ENCODE assay signal across 8 mouse cellular contexts in genomic region chr5:115302190-115302589, GRCm38 (mm10). TPM values are rescaled to one million over a fixed set of nuclear protein-coding genes. Genes with fewer than 3 reads are reported as not detected.
DNase-seq lines count a peak whose midpoint lies in the region; ATAC-seq and TF ChIP-seq lines count a peak whose summit lies in the region.
"Not testable (repeated sequence)": the region's sequence is repeated elsewhere in the genome, so short reads cannot be mapped to it uniquely, and the experiment has no call there.

No protein-coding gene starts in this region.

- TF ChIP-seq EP300 in MEL (IDR thresholded peaks at IDR 0.05; ENCODE audit: low read depth in 1 of 2, low read length in 2 of 2): not testable (repeated sequence)

- peaks cover 20% of the 10 kb centered on the region for H3K79me2 ChIP-seq in MEL (ENCODE audit: control insufficient read depth, insufficient read depth, low read length, poor library complexity)

- not testable (repeated sequence) for TF ChIP-seq CTCF in MEL (IDR thresholded peaks at IDR 0.05 in 2 of 3, conservative IDR thresholded peaks at IDR 0.05 in 1 of 3; ENCODE audit: control insufficient read depth in 1 of 3, insufficient read depth in 1 of 3, low read depth in 2 of 3, low read length in 3 of 3, poor library complexity in 1 of 3, severe bottlenecking in 1 of 3); lung, embryonic 14.5 days (IDR thresholded peaks at IDR 0.05; ENCODE audit: low read depth)

- H3K9me3 ChIP-seq in MEL (replicated peaks; ENCODE audit: insufficient read depth, low read length); erythroblast, embryonic 14.5 days (ENCODE audit: control insufficient read depth, low read length); heart, embryonic 12.5 days (replicated peaks); hindbrain, embryonic 14.5 days (ENCODE audit: control insufficient read depth, low read length); liver, embryonic 11.5 days (ENCODE audit: control insufficient read depth, low read length); lung, embryonic 14.5 days (ENCODE audit: low read depth, low read length); midbrain, embryonic 16.5 days (replicated peaks; ENCODE audit: control insufficient read depth, low read length, poor library complexity, severe bottlenecking); stomach, embryonic 14.5 days (ENCODE audit: control insufficient read depth, low read depth, low read length): not testable (repeated sequence)

- H3K27me3 ChIP-seq in MEL (ENCODE audit: control insufficient read depth in 1 of 2, insufficient read depth in 2 of 2, low read length in 2 of 2); erythroblast, embryonic 14.5 days (ENCODE audit: control insufficient read depth); heart, embryonic 12.5 days (replicated peaks); hindbrain, embryonic 14.5 days (ENCODE audit: control insufficient read depth, insufficient read depth, low read length); liver, embryonic 11.5 days (replicated peaks; ENCODE audit: control insufficient read depth, insufficient read depth, low read length); lung, embryonic 14.5 days (ENCODE audit: insufficient read depth, low read length); midbrain, embryonic 16.5 days (ENCODE audit: control insufficient read depth, insufficient read depth, low read depth, low read length); stomach, embryonic 14.5 days (ENCODE audit: control insufficient read depth, insufficient read depth, low read length): not testable (repeated sequence)

- peak overlapping the region; percentile 85; the same call in 1 of the 2 replicates for H3K4me2 ChIP-seq in heart, embryonic 12.5 days
- peak overlapping the region; percentile 72 for H3K4me2 ChIP-seq in hindbrain, embryonic 14.5 days (replicated peaks)
- peak overlapping the region; percentile 94; the same call in 1 of the 2 replicates for H3K4me2 ChIP-seq in liver, embryonic 11.5 days
- peak overlapping the region; percentile 83 for H3K4me2 ChIP-seq in lung, embryonic 14.5 days
- H3K4me2 ChIP-seq in midbrain, embryonic 16.5 days (ENCODE audit: low read length): peak overlapping the region; percentile 82; the same call in 1 of the 2 replicates
- peak overlapping the region; percentile 58; the same call in 1 of the 2 replicates for H3K4me2 ChIP-seq in stomach, embryonic 14.5 days (replicated peaks; ENCODE audit: low read depth, low read length)

- H3K9ac ChIP-seq in MEL (ENCODE audit: control insufficient read depth, low read depth, low read length, poor library complexity, severe bottlenecking); heart, embryonic 12.5 days; liver, embryonic 11.5 days (ENCODE audit: low read depth, low read length); lung, embryonic 14.5 days; midbrain, embryonic 16.5 days (ENCODE audit: low read depth, low read length); stomach, embryonic 14.5 days (replicated peaks; ENCODE audit: low read depth, low read length): not testable (repeated sequence)
- peak overlapping the region; percentile 54; the same call in 1 of the 2 replicates for H3K9ac ChIP-seq in hindbrain, embryonic 14.5 days

- H3K4me3 ChIP-seq in MEL (ENCODE audit: control insufficient read depth in 1 of 2, insufficient read depth in 1 of 2, low read depth in 2 of 2, low read length in 2 of 2); heart, embryonic 12.5 days; liver, embryonic 11.5 days (ENCODE audit: low read depth, low read length); lung, embryonic 14.5 days (ENCODE audit: low read depth, low read length); midbrain, embryonic 16.5 days (ENCODE audit: low read depth, low read length); stomach, embryonic 14.5 days (ENCODE audit: low read depth, low read length): not testable (repeated sequence)
- H3K4me3 ChIP-seq in erythroblast, embryonic 14.5 days (replicated peaks): peak overlapping the region; percentile 85
- H3K4me3 ChIP-seq in hindbrain, embryonic 14.5 days (replicated peaks; ENCODE audit: low read length): peak overlapping the region; percentile 76

- H3K4me1 ChIP-seq in MEL (ENCODE audit: control insufficient read depth in 1 of 2, insufficient read depth in 2 of 2, low read length in 2 of 2): peaks cover 0 to 11% of the 10 kb centered on the region in 2 experiments; a peak in 2 of 4 replicates
- peaks cover 47% of the 10 kb centered on the region for H3K4me1 ChIP-seq in erythroblast, embryonic 14.5 days (ENCODE audit: control insufficient read depth)
- peaks cover 24% of the 10 kb centered on the region for H3K4me1 ChIP-seq in heart, embryonic 12.5 days (replicated peaks)
- H3K4me1 ChIP-seq in hindbrain, embryonic 14.5 days (replicated peaks; ENCODE audit: control insufficient read depth, insufficient read depth, low read length): peaks cover 19% of the 10 kb centered on the region
- peaks cover 27% of the 10 kb centered on the region for H3K4me1 ChIP-seq in liver, embryonic 11.5 days (replicated peaks; ENCODE audit: control insufficient read depth, insufficient read depth, low read length)
- H3K4me1 ChIP-seq in lung, embryonic 14.5 days (ENCODE audit: insufficient read depth): peaks cover 15% of the 10 kb centered on the region
- peaks cover 18% of the 10 kb centered on the region for H3K4me1 ChIP-seq in midbrain, embryonic 16.5 days (ENCODE audit: control insufficient read depth, insufficient read depth, low read length)
- peaks cover 14% of the 10 kb centered on the region; the same call in 1 of the 2 replicates for H3K4me1 ChIP-seq in stomach, embryonic 14.5 days (ENCODE audit: control insufficient read depth, insufficient read depth, low read length)

- DNase-seq in MEL (ENCODE audit: low read depth, low spot score); hindbrain, embryonic 14.5 days (ENCODE audit: low spot score); liver, embryonic 11.5 days (ENCODE audit: low spot score); lung, embryonic 14.5 days: not testable (repeated sequence)

- H3K36me3 ChIP-seq in MEL (ENCODE audit: control insufficient read depth in 1 of 2, insufficient read depth in 2 of 2, low read length in 2 of 2): peaks cover 10 to 13% of the 10 kb centered on the region in 2 experiments
- peaks cover 29% of the 10 kb centered on the region for H3K36me3 ChIP-seq in erythroblast, embryonic 14.5 days (ENCODE audit: control insufficient read depth)
- H3K36me3 ChIP-seq in heart, embryonic 12.5 days: peaks cover 21% of the 10 kb centered on the region
- H3K36me3 ChIP-seq in hindbrain, embryonic 14.5 days (replicated peaks; ENCODE audit: control insufficient read depth, insufficient read depth): peaks cover 20% of the 10 kb centered on the region
- H3K36me3 ChIP-seq in liver, embryonic 11.5 days (ENCODE audit: control insufficient read depth, insufficient read depth, low read length); midbrain, embryonic 16.5 days (ENCODE audit: control insufficient read depth, insufficient read depth, low read length): not testable (repeated sequence)
- H3K36me3 ChIP-seq in lung, embryonic 14.5 days (ENCODE audit: insufficient read depth): peaks cover 23% of the 10 kb centered on the region
- H3K36me3 ChIP-seq in stomach, embryonic 14.5 days (ENCODE audit: control insufficient read depth, insufficient read depth, low read length): peaks cover 16% of the 10 kb centered on the region

- ATAC-seq in heart, embryonic 12.5 days (ENCODE audit: insufficient number of reproducible peaks, low FRiP score); hindbrain, embryonic 14.5 days (ENCODE audit: low FRiP score); liver, embryonic 11.5 days (replicated peaks; ENCODE audit: low FRiP score); lung, embryonic 14.5 days (ENCODE audit: insufficient read depth); midbrain, embryonic 16.5 days; stomach, embryonic 14.5 days (ENCODE audit: insufficient number of reproducible peaks, insufficient read depth, low FRiP score, low read depth): not testable (repeated sequence)

- TF ChIP-seq RAD21 in MEL (IDR thresholded peaks at IDR 0.05; ENCODE audit: low read depth, low read length): not testable (repeated sequence)

- not testable (repeated sequence) for H3K27ac ChIP-seq in MEL (ENCODE audit: control insufficient read depth, low read depth, low read length); heart, embryonic 12.5 days (ENCODE audit: poor library complexity, severe bottlenecking); hindbrain, embryonic 14.5 days; liver, embryonic 11.5 days (ENCODE audit: low read depth, low read length); lung, embryonic 14.5 days (ENCODE audit: low read depth); midbrain, embryonic 16.5 days (ENCODE audit: low read length); stomach, embryonic 14.5 days (ENCODE audit: low read length)

- WGBS in heart, embryonic 12.5 days: 73% methylated on average over 6 of the region's 7 CpGs
- 76% methylated on average over 3 of the region's 7 CpGs for WGBS in hindbrain, embryonic 14.5 days
- WGBS in liver, embryonic 11.5 days: 75% methylated on average over 5 of the region's 7 CpGs
- 66% methylated on average over 3 of the region's 7 CpGs for WGBS in lung, embryonic 14.5 days
- WGBS in midbrain, embryonic 16.5 days: 85% methylated on average over 4 of the region's 7 CpGs
- WGBS in stomach, embryonic 14.5 days: 68% methylated on average over 3 of the region's 7 CpGs

- TF ChIP-seq POLR2A in MEL (IDR thresholded peaks at IDR 0.05; ENCODE audit: control insufficient read depth in 1 of 2, insufficient read depth in 1 of 2, low read depth in 1 of 2, low read length in 2 of 2, poor library complexity in 1 of 2): not testable (repeated sequence)

RNA-seq across cellular contexts. Expression of gene Dynll1, which starts 1.4 kb away (rescaled TPM):
- 714 and 736 TPM in 2 replicates for total RNA-seq in MEL (2012; rRNA removed)
- polyA plus RNA-seq in MEL (2012; ENCODE audit: insufficient read depth in 1 of 2, insufficient read length in 2 of 2, low read depth in 1 of 2, low replicate concordance in 2 of 2, missing spikeins in 1 of 2): 100 to 1,000 TPM; 561 to 740 TPM
- polyA plus RNA-seq in erythroblast, embryonic 14.5 days (2012): 85.2 and 91.7 TPM in 2 replicates
- polyA plus RNA-seq in heart, embryonic 12.5 days (2016; fragmentation: Nextera tagmentation; extraction: Ambion mirVana): 1,319 and 1,320 TPM in 2 replicates
- 1,269 and 1,310 TPM in 2 replicates for polyA plus RNA-seq in hindbrain, embryonic 14.5 days (2014; fragmentation: Nextera tagmentation; extraction: Ambion mirVana)
- 1,214 and 1,307 TPM in 2 replicates for polyA plus RNA-seq in liver, embryonic 11.5 days (2014; fragmentation: Nextera tagmentation; extraction: Ambion mirVana)
- polyA plus RNA-seq in lung, embryonic 14.5 days (2014; fragmentation: Nextera tagmentation; extraction: Ambion mirVana): 1,568 and 1,614 TPM in 2 replicates
- polyA plus RNA-seq in midbrain, embryonic 16.5 days (2015; fragmentation: Nextera tagmentation; extraction: Ambion mirVana): 1,084 and 1,126 TPM in 2 replicates
- polyA plus RNA-seq in stomach, embryonic 14.5 days (2014; fragmentation: Nextera tagmentation; extraction: Ambion mirVana): 1,629 and 1,647 TPM in 2 replicates

RNA-seq across cellular contexts. Expression of gene Coq5, which starts 22.7 kb away (rescaled TPM):
- 39.7 and 43.3 TPM in 2 replicates for total RNA-seq in MEL (2012; rRNA removed)
- polyA plus RNA-seq in MEL (2012; ENCODE audit: insufficient read depth in 1 of 2, insufficient read length in 2 of 2, low read depth in 1 of 2, low replicate concordance in 2 of 2, missing spikeins in 1 of 2): 10 to 100 TPM in 1 of 2 experiments, not detected in 1; 40.5 TPM
- polyA plus RNA-seq in erythroblast, embryonic 14.5 days (2012): 1.6 and 1.9 TPM in 2 replicates
- polyA plus RNA-seq in heart, embryonic 12.5 days (2016; fragmentation: Nextera tagmentation; extraction: Ambion mirVana): 76.0 and 79.9 TPM in 2 replicates
- 52.5 and 57.6 TPM in 2 replicates for polyA plus RNA-seq in hindbrain, embryonic 14.5 days (2014; fragmentation: Nextera tagmentation; extraction: Ambion mirVana)
- 62.7 and 67.9 TPM in 2 replicates for polyA plus RNA-seq in liver, embryonic 11.5 days (2014; fragmentation: Nextera tagmentation; extraction: Ambion mirVana)
- polyA plus RNA-seq in lung, embryonic 14.5 days (2014; fragmentation: Nextera tagmentation; extraction: Ambion mirVana): 39.2 and 40.7 TPM in 2 replicates
- 52.8 and 56.1 TPM in 2 replicates for polyA plus RNA-seq in midbrain, embryonic 16.5 days (2015; fragmentation: Nextera tagmentation; extraction: Ambion mirVana)
- 40.0 and 45.4 TPM in 2 replicates for polyA plus RNA-seq in stomach, embryonic 14.5 days (2014; fragmentation: Nextera tagmentation; extraction: Ambion mirVana)

RNA-seq across cellular contexts. Expression of gene Srsf9, which starts 24.8 kb away (rescaled TPM):
- total RNA-seq in MEL (2012; rRNA removed): 80.0 and 98.0 TPM in 2 replicates
- 100 to 1,000 TPM in 1 of 2 experiments, not detected in 1; 170 TPM for polyA plus RNA-seq in MEL (2012; ENCODE audit: insufficient read depth in 1 of 2, insufficient read length in 2 of 2, low read depth in 1 of 2, low replicate concordance in 2 of 2, missing spikeins in 1 of 2)
- 5.3 and 5.5 TPM in 2 replicates for polyA plus RNA-seq in erythroblast, embryonic 14.5 days (2012)
- polyA plus RNA-seq in heart, embryonic 12.5 days (2016; fragmentation: Nextera tagmentation; extraction: Ambion mirVana): 147 and 160 TPM in 2 replicates
- 140 and 145 TPM in 2 replicates for polyA plus RNA-seq in hindbrain, embryonic 14.5 days (2014; fragmentation: Nextera tagmentation; extraction: Ambion mirVana)
- polyA plus RNA-seq in liver, embryonic 11.5 days (2014; fragmentation: Nextera tagmentation; extraction: Ambion mirVana): 261 and 275 TPM in 2 replicates
- polyA plus RNA-seq in lung, embryonic 14.5 days (2014; fragmentation: Nextera tagmentation; extraction: Ambion mirVana): 286 and 291 TPM in 2 replicates
- 118 and 132 TPM in 2 replicates for polyA plus RNA-seq in midbrain, embryonic 16.5 days (2015; fragmentation: Nextera tagmentation; extraction: Ambion mirVana)
- 218 and 229 TPM in 2 replicates for polyA plus RNA-seq in stomach, embryonic 14.5 days (2014; fragmentation: Nextera tagmentation; extraction: Ambion mirVana)

RNA-seq across cellular contexts. Expression of gene Rnf10, which starts 29.5 kb away (rescaled TPM):
- total RNA-seq in MEL (2012; rRNA removed): 44.4 and 57.3 TPM in 2 replicates
- polyA plus RNA-seq in MEL (2012; ENCODE audit: insufficient read depth in 1 of 2, insufficient read length in 2 of 2, low read depth in 1 of 2, low replicate concordance in 2 of 2, missing spikeins in 1 of 2): 100 to 1,000 TPM; 165 to 254 TPM
- 97.3 and 107 TPM in 2 replicates for polyA plus RNA-seq in erythroblast, embryonic 14.5 days (2012)
- polyA plus RNA-seq in heart, embryonic 12.5 days (2016; fragmentation: Nextera tagmentation; extraction: Ambion mirVana): 152 and 175 TPM in 2 replicates
- 101 and 113 TPM in 2 replicates for polyA plus RNA-seq in hindbrain, embryonic 14.5 days (2014; fragmentation: Nextera tagmentation; extraction: Ambion mirVana)
- polyA plus RNA-seq in liver, embryonic 11.5 days (2014; fragmentation: Nextera tagmentation; extraction: Ambion mirVana): 72.2 and 76.8 TPM in 2 replicates
- polyA plus RNA-seq in lung, embryonic 14.5 days (2014; fragmentation: Nextera tagmentation; extraction: Ambion mirVana): 92.5 and 97.2 TPM in 2 replicates
- polyA plus RNA-seq in midbrain, embryonic 16.5 days (2015; fragmentation: Nextera tagmentation; extraction: Ambion mirVana): 172 and 176 TPM in 2 replicates
- 62.6 and 66.5 TPM in 2 replicates for polyA plus RNA-seq in stomach, embryonic 14.5 days (2014; fragmentation: Nextera tagmentation; extraction: Ambion mirVana)

RNA-seq across cellular contexts. Expression of gene Gatc, which starts 38.8 kb away (rescaled TPM):
- 6.3 and 6.5 TPM in 2 replicates for total RNA-seq in MEL (2012; rRNA removed)
- 10 to 100 TPM in 1 of 2 experiments, not detected in 1; 32.2 TPM for polyA plus RNA-seq in MEL (2012; ENCODE audit: insufficient read depth in 1 of 2, insufficient read length in 2 of 2, low read depth in 1 of 2, low replicate concordance in 2 of 2, missing spikeins in 1 of 2)
- 1.4 and 1.7 TPM in 2 replicates for polyA plus RNA-seq in erythroblast, embryonic 14.5 days (2012)
- 24.2 and 26.1 TPM in 2 replicates for polyA plus RNA-seq in heart, embryonic 12.5 days (2016; fragmentation: Nextera tagmentation; extraction: Ambion mirVana)
- polyA plus RNA-seq in hindbrain, embryonic 14.5 days (2014; fragmentation: Nextera tagmentation; extraction: Ambion mirVana): 41.8 and 42.2 TPM in 2 replicates
- 39.3 and 39.4 TPM in 2 replicates for polyA plus RNA-seq in liver, embryonic 11.5 days (2014; fragmentation: Nextera tagmentation; extraction: Ambion mirVana)
- polyA plus RNA-seq in lung, embryonic 14.5 days (2014; fragmentation: Nextera tagmentation; extraction: Ambion mirVana): 35.0 and 37.5 TPM in 2 replicates
- polyA plus RNA-seq in midbrain, embryonic 16.5 days (2015; fragmentation: Nextera tagmentation; extraction: Ambion mirVana): 37.8 and 43.5 TPM in 2 replicates
- 36.0 and 37.0 TPM in 2 replicates for polyA plus RNA-seq in stomach, embryonic 14.5 days (2014; fragmentation: Nextera tagmentation; extraction: Ambion mirVana)

Comparison
In these comparisons a context has a peak if more than half of its experiments do, and no peak if none do; other contexts are left out.
1. RNA of gene Coq5, which starts 22.7 kb away (polyA plus RNA-seq): 76.0 to 79.9 TPM in heart, embryonic 12.5 days, 62.7 to 67.9 TPM in liver, embryonic 11.5 days, 52.8 to 56.1 TPM in midbrain, embryonic 16.5 days, 52.5 to 57.6 TPM in hindbrain, embryonic 14.5 days, 40.5 TPM in MEL, 40.0 to 45.4 TPM in stomach, embryonic 14.5 days and 39.2 to 40.7 TPM in lung, embryonic 14.5 days; 1.6 to 1.9 TPM in erythroblast, embryonic 14.5 days; every median in the first group is over 10 times any median in the second.
2. RNA of gene Srsf9, which starts 24.8 kb away (polyA plus RNA-seq): 286 to 291 TPM in lung, embryonic 14.5 days, 261 to 275 TPM in liver, embryonic 11.5 days, 218 to 229 TPM in stomach, embryonic 14.5 days, 170 TPM in MEL, 147 to 160 TPM in heart, embryonic 12.5 days, 140 to 145 TPM in hindbrain, embryonic 14.5 days and 118 to 132 TPM in midbrain, embryonic 16.5 days; 5.3 to 5.5 TPM in erythroblast, embryonic 14.5 days; every median in the first group is over 10 times any median in the second.
3. Peak in every context shown above with its lines, with median percentiles within 50 percentile points of each other: H3K4me2 ChIP-seq.